Mouse (Mus musculus): ENCODE measurements around the gene Ctdsp1. TPM values are rescaled to one million over a fixed set of nuclear protein-coding genes. Genes with fewer than 3 reads are reported as not detected.

Ctdsp1 gene
- total RNA-seq (2023): 100 to 1,000 TPM; 115 to 120 TPM

GRCm38 (mm10) chr1:74390924-74391748 lies at the start of gene Ctdsp1:
Gene Ctdsp1, plus strand, starts transcription at chr1:74391509.

GRCm38 (mm10) chr1:74361812-74362211 lies 29.5 kb upstream of the Ctdsp1 start, which contains the start of gene Catip:
Gene Catip, plus strand, starts transcription at chr1:74362108.

GRCm38 (mm10) chr1:74374980-74375379 lies 16.3 kb upstream of the Ctdsp1 start, which contains the start of gene Slc11a1:
Gene Slc11a1, plus strand, starts transcription at chr1:74375195.

GRCm38 (mm10) chr1:74408589-74409504 lies 17.5 kb downstream of the Ctdsp1 start, which contains the start of gene Vil1:
Gene Vil1, plus strand, starts transcription at chr1:74409376.

Other genes with a start within 250 kb of the Ctdsp1 start
- gene Cxcr2, start 237.5 kb upstream of the Ctdsp1 start, total RNA-seq (2023): under 1 TPM in 1 of 2 experiments, not detected in 1; 0.30 TPM
- not detected for gene Cxcr1, start 196.9 kb upstream of the Ctdsp1 start, total RNA-seq (2023)
- 100 to 1,000 TPM; 427 to 429 TPM for gene Arpc2, start 155.4 kb upstream of the Ctdsp1 start, total RNA-seq (2023)
- gene Gpbar1, start 113.0 kb upstream of the Ctdsp1 start, total RNA-seq (2023): 1 to 10 TPM; 2.1 to 2.3 TPM
- gene Aamp, start 106.8 kb upstream of the Ctdsp1 start, total RNA-seq (2023): 100 to 1,000 TPM; 120 to 124 TPM
- gene Pnkd, start 106.6 kb upstream of the Ctdsp1 start, total RNA-seq (2023): 10 to 100 TPM; 20.0 to 23.6 TPM
- 1 to 10 TPM; 3.4 to 3.6 TPM for gene Tmbim1, start 85.9 kb upstream of the Ctdsp1 start, total RNA-seq (2023)
- gene Catip, start 29.4 kb upstream of the Ctdsp1 start, total RNA-seq (2023): not detected
- 1 to 10 TPM in 1 of 2 experiments, under 1 TPM in 1; 0.24 to 3.8 TPM for gene Slc11a1, start 16.3 kb upstream of the Ctdsp1 start, total RNA-seq (2023)
- not detected for gene Vil1, start 17.9 kb downstream of the Ctdsp1 start, total RNA-seq (2023)
- gene Cnot9, start 114.5 kb downstream of the Ctdsp1 start, total RNA-seq (2023): 10 to 100 TPM; 28.8 to 31.2 TPM
- gene Plcd4, start 151.4 kb downstream of the Ctdsp1 start, total RNA-seq (2023): under 1 TPM; 0.29 to 0.80 TPM
- 10 to 100 TPM; 27.2 to 37.4 TPM for gene Usp37, start 152.8 kb downstream of the Ctdsp1 start, total RNA-seq (2023)
- gene Zfp142, start 196.7 kb downstream of the Ctdsp1 start, total RNA-seq (2023): 10 to 100 TPM; 44.8 to 46.3 TPM
- 10 to 100 TPM in 1 of 2 experiments, 1 to 10 TPM in 1; 9.2 to 12.7 TPM for gene Bcs1l, start 196.8 kb downstream of the Ctdsp1 start, total RNA-seq (2023)
- 10 to 100 TPM; 65.3 to 66.4 TPM for gene Rnf25, start 209.9 kb downstream of the Ctdsp1 start, total RNA-seq (2023)
- under 1 TPM in 1 of 2 experiments, not detected in 1; 0.75 TPM for gene Stk36, start 209.9 kb downstream of the Ctdsp1 start, total RNA-seq (2023)

Data from B cell, adult 67 days (primary cell).